Mouse (Mus musculus): ENCODE measurements around the gene Ankrd42. TPM values are rescaled to one million over a fixed set of nuclear protein-coding genes. Genes with fewer than 3 reads are reported as not detected.

Gene Ankrd42
- polyA plus RNA-seq, 1 experiment = 3.4 TPM

- no peak for TF ChIP-seq CTCF (IDR thresholded peaks at IDR 0.05; ENCODE audit: insufficient read depth, low read length)
- no peak for TF ChIP-seq POLR2A (IDR thresholded peaks at IDR 0.05; ENCODE audit: borderline replicate concordance, extremely low read depth, low read depth, low read length)
- H3K4me1 ChIP-seq (ENCODE audit: control insufficient read depth, insufficient read depth, low read length) = no peaks in the 10 kb centered on the region
- H3K4me3 ChIP-seq (replicated peaks; ENCODE audit: extremely low read depth, low read depth, low read length) = no peak overlapping the region
- WGBS = 80% methylated on average over 7 of the region's 7 CpGs
- DNase-seq = no peak
Measured at GRCm38 (mm10) chr7:92589986-92590385, 47.0 kb downstream of the Ankrd42 start.

DNA sequence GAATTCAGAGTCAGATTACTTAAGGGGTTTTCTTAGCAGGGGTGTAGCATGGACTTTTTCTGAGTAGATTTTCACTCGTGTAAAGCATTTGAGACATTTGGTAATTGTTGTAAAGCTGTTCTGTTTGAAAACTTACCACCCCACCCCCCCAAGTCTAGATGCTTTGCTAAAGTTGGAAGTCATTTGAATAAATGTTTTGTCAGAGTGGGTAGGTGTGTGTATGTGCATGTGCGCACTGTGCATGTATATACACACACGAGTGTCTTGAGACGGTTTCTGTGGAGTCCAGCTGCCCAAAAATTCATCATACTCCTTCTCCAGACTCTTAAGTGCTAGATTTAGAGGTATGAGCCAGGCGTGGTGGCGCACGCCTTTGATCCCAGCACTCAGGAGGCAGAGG, 53.4 kb downstream of the Ankrd42 start:
- TF ChIP-seq CTCF (IDR thresholded peaks at IDR 0.05; ENCODE audit: insufficient read depth, low read length) (no peak), POLR2A (IDR thresholded peaks at IDR 0.05; ENCODE audit: borderline replicate concordance, extremely low read depth, low read depth, low read length) (no peak)
- H3K4me1 ChIP-seq (ENCODE audit: control insufficient read depth, insufficient read depth, low read length) = no peaks in the 10 kb centered on the region
- no peak overlapping the region for H3K4me3 ChIP-seq (replicated peaks; ENCODE audit: extremely low read depth, low read depth, low read length)
- 87% methylated on average over 7 of the region's 7 CpGs for WGBS
- DNase-seq = no peak

DNA sequence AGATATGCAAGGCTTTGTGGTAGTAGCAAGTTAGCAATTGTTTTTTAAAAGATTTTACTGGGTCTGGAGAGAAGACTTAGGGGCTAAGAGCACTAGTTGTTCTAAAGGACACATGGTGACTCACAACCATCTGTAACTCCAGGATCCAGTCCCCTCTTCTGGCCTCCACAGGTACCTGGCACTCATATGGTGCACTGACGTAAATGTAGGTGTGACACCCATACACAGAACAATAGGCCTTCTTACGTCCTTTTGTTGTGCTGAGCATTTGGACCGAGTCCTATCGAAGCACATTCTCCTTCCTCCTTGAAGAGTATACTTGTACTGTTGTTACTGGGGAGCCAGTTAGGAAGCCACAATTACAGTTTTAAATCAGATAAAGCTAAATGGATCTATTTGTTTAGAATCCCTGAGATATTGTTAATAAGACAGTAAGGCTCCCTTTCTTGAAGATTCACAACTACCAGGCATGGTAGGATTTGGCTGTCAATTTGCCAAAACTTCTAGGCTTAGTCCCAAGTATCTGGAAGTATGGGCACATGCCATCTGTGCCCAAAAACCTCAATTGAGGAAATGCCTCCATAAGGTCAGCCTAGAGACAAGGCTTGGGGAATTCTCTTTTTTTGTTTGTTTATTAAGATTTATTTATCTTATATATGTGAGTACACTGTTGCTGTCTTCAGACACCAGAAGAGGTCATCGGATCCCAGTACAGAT, 56.3 kb downstream of the Ankrd42 start:
- no peak for DNase-seq
- no peaks in the 10 kb centered on the region for H3K4me1 ChIP-seq (ENCODE audit: control insufficient read depth, insufficient read depth, low read length)
- 62% methylated on average over 5 of the region's 5 CpGs for WGBS
- no peak overlapping the region for H3K4me3 ChIP-seq (replicated peaks; ENCODE audit: extremely low read depth, low read depth, low read length)
- TF ChIP-seq POLR2A (IDR thresholded peaks at IDR 0.05; ENCODE audit: borderline replicate concordance, extremely low read depth, low read depth, low read length) (no peak), CTCF (IDR thresholded peaks at IDR 0.05; ENCODE audit: insufficient read depth, low read length) (no peak)

DNA sequence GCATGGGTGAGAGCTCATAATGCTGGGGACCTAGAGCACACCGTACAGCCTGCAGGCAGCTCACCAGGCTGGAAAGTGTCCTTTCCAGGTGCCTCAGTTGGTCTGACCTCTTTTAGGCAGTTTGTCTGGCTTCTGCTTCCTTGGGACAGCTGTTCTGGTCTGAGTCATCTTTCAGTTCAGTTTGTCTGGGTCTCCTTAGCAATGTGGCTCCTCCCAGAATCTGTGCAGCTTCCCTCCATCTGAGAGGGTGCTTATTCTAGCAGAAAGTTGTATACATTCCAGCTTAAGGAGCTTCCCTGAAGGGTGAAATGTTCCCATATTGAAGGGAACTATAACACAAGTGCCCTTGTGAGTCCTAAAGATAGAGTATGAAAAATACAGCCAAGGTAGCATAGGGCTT, 70.2 kb downstream of the Ankrd42 start:
- H3K4me3 ChIP-seq (replicated peaks; ENCODE audit: extremely low read depth, low read depth, low read length) = no peak overlapping the region
- no peaks in the 10 kb centered on the region for H3K4me1 ChIP-seq (ENCODE audit: control insufficient read depth, insufficient read depth, low read length)
- TF ChIP-seq CTCF (IDR thresholded peaks at IDR 0.05; ENCODE audit: insufficient read depth, low read length) = no peak
- no peak for TF ChIP-seq POLR2A (IDR thresholded peaks at IDR 0.05; ENCODE audit: borderline replicate concordance, extremely low read depth, low read depth, low read length)
- WGBS = 100% methylated on average over 1 of the region's 1 CpGs
- no peak for DNase-seq

- TF ChIP-seq POLR2A (IDR thresholded peaks at IDR 0.05; ENCODE audit: borderline replicate concordance, extremely low read depth, low read depth, low read length) (peak; percentile 86; the same call in 1 of the 2 replicates), CTCF (IDR thresholded peaks at IDR 0.05; ENCODE audit: insufficient read depth, low read length) (peak; percentile 62)
- peak; percentile 92 for DNase-seq
- WGBS = under 1% methylated on average over 60 of the region's 60 CpGs
Measured at GRCm38 (mm10) chr7:92560986-92561876, 75.7 kb downstream of the Ankrd42 start, which contains the start of gene Ccdc90b. Gene Ccdc90b, plus strand, starts transcription at chr7:92561149.

GRCm38 (mm10) chr7:92558744-92559143, 78.2 kb downstream of the Ankrd42 start:
- TF ChIP-seq POLR2A (IDR thresholded peaks at IDR 0.05; ENCODE audit: borderline replicate concordance, extremely low read depth, low read depth, low read length) = no peak
- no peak for TF ChIP-seq CTCF (IDR thresholded peaks at IDR 0.05; ENCODE audit: insufficient read depth, low read length)
- DNase-seq = no peak
- no peaks in the 10 kb centered on the region for H3K4me1 ChIP-seq (ENCODE audit: control insufficient read depth, insufficient read depth, low read length)
- WGBS = 83% methylated on average over 2 of the region's 2 CpGs
- no peak overlapping the region for H3K4me3 ChIP-seq (replicated peaks; ENCODE audit: extremely low read depth, low read depth, low read length)

More at GRCm38 (mm10) chr7:92560986-92561876, 75.7 kb downstream of the Ankrd42 start, which contains the start of gene Ccdc90b:
- H3K4me3 ChIP-seq (replicated peaks; ENCODE audit: extremely low read depth, low read depth, low read length) = peak within 1 kb of the TSS; percentile 92
- no peaks in the 10 kb centered on the region for H3K4me1 ChIP-seq (ENCODE audit: control insufficient read depth, insufficient read depth, low read length)

DNA sequence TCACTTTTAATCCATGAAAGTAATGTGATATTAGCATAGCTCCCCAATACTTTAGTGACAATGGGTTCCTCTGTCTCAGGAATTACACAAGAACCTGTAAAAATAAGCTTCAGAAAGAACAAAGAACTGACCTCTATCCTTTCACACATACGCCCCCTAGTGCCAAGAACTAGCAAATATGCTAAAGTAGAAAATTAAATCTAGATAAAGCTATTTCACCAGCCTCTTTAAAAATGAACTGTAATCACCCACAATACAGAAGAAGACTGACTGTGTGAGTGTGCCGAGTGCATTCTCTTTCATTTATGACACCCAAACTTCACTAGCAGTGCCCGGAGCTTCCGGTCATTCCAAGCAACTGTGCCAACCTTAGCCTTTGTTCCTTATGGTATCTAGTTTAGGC, 86.0 kb downstream of the Ankrd42 start:
- DNase-seq = no peak
- H3K4me1 ChIP-seq (ENCODE audit: control insufficient read depth, insufficient read depth, low read length) = no peaks in the 10 kb centered on the region
- TF ChIP-seq CTCF (IDR thresholded peaks at IDR 0.05; ENCODE audit: insufficient read depth, low read length) (no peak), POLR2A (IDR thresholded peaks at IDR 0.05; ENCODE audit: borderline replicate concordance, extremely low read depth, low read depth, low read length) (no peak)
- 41% methylated on average over 4 of the region's 4 CpGs for WGBS
- H3K4me3 ChIP-seq (replicated peaks; ENCODE audit: extremely low read depth, low read depth, low read length) = no peak overlapping the region

GRCm38 (mm10) chr7:92550248-92550989, 86.5 kb downstream of the Ankrd42 start:
- no peaks in the 10 kb centered on the region for H3K4me1 ChIP-seq (ENCODE audit: control insufficient read depth, insufficient read depth, low read length)
- DNase-seq = no peak
- WGBS = 78% methylated on average over 6 of the region's 6 CpGs
- no peak for TF ChIP-seq CTCF (IDR thresholded peaks at IDR 0.05; ENCODE audit: insufficient read depth, low read length)
- TF ChIP-seq POLR2A (IDR thresholded peaks at IDR 0.05; ENCODE audit: borderline replicate concordance, extremely low read depth, low read depth, low read length) = no peak
- no peak overlapping the region for H3K4me3 ChIP-seq (replicated peaks; ENCODE audit: extremely low read depth, low read depth, low read length)

GRCm38 (mm10) chr7:92546763-92547162, 90.2 kb downstream of the Ankrd42 start:
- WGBS = 61% methylated on average over 2 of the region's 2 CpGs
- Histone ChIP-seq H3K4me3 (replicated peaks; ENCODE audit: extremely low read depth, low read depth, low read length) (no peak overlapping the region), H3K4me1 (ENCODE audit: control insufficient read depth, insufficient read depth, low read length) (no peaks in the 10 kb centered on the region)
- DNase-seq = no peak
- no peak for TF ChIP-seq CTCF (IDR thresholded peaks at IDR 0.05; ENCODE audit: insufficient read depth, low read length)
- no peak for TF ChIP-seq POLR2A (IDR thresholded peaks at IDR 0.05; ENCODE audit: borderline replicate concordance, extremely low read depth, low read depth, low read length)

Data from lung, adult 2 months (tissue).